In the genomic region with DNA sequence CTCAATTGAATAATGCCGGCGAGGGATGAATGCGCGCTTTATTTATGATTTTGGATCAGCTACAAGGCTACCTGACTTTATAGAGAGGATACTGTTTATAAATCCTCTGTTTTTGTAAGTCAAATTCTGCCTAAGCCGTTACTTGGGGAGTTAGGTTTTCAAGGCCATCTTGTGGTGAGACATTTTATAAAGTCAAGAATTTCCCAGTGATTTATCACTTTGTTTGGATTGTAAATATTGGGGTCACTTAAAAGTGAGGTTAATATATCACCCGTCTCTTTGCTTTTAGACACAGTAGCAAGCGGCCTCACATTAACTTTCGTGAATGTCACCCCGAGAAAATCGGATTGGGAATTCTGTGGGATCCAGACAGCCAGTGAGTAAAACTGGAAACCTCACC, we compare ENCODE assay signal across 19 mouse cellular contexts.
DNase-seq lines count a peak whose midpoint lies in the region; ATAC-seq and TF ChIP-seq lines count a peak whose summit lies in the region.
"Had no signal": no experiment of that assay in that cellular context is flagged by ENCODE, and none has a peak within 500 bp of the region (broad histone marks: within the 10 kb centered on the region; RNA-seq: fewer than 3 reads in every experiment).

No protein-coding gene starts in this region.

- intact Hi-C loops in left cerebral cortex, adult 2 months (cut with DNase I) = loop anchor here (5.0 kb wide), 1 partner anchor 186 kb away; no protein-coding TSS in a partner anchor
- intact Hi-C loops in left cerebral cortex, postnatal 14 days (cut with DNase I) = loop anchor here (10.0 kb wide), 1 partner anchor 188 kb away; no protein-coding TSS in a partner anchor

- no peak overlapping the region for H3K4me2 ChIP-seq in hindbrain, postnatal 0 days (ENCODE audit: low read depth, low read length)
- no peak overlapping the region for H3K4me2 ChIP-seq in hindbrain, embryonic 14.5 days (replicated peaks)
- 0 out of 2 replicates have a peak overlapping the region, but pooled peaks have one; percentile 7 for H3K4me2 ChIP-seq in kidney, embryonic 15.5 days
- H3K4me2 ChIP-seq: embryonic facial prominence, embryonic 12.5 days; forebrain, embryonic 15.5 days; heart, embryonic 12.5 days had no signal

- no peak overlapping the region for H3K27ac ChIP-seq in hindbrain, postnatal 0 days
- H3K27ac ChIP-seq in hindbrain, embryonic 14.5 days = no peak overlapping the region
- H3K27ac ChIP-seq in kidney, embryonic 15.5 days = no peak overlapping the region
- no peak overlapping the region for H3K27ac ChIP-seq in left cerebral cortex, adult 2 months
- H3K27ac ChIP-seq: embryonic facial prominence, embryonic 12.5 days; forebrain, embryonic 15.5 days had no signal

- WGBS in hindbrain, postnatal 0 days = 87% methylated on average over 10 of the region's 10 CpGs
- WGBS in hindbrain, embryonic 14.5 days = 88% methylated on average over 10 of the region's 10 CpGs
- 34% methylated on average over 10 of the region's 10 CpGs for WGBS in kidney, embryonic 15.5 days

- TF ChIP-seq CTCF in hindbrain, postnatal 0 days (IDR thresholded peaks at IDR 0.05; ENCODE audit: low read depth) = peak; percentile 24
- peak; percentile 16 for TF ChIP-seq CTCF in left cerebral cortex, adult 2 months (IDR thresholded peaks at IDR 0.05)

- no peak for ATAC-seq in hindbrain, postnatal 0 days
- no peak for ATAC-seq in hindbrain, embryonic 14.5 days (ENCODE audit: low FRiP score)
- no peak for ATAC-seq in kidney, embryonic 15.5 days (replicated peaks; ENCODE audit: low FRiP score)
- ATAC-seq: activated CD4-positive, CD25-positive, alpha-beta regulatory T cell, adult 4 months; forebrain, embryonic 15.5 days; Patski had no signal

- no peak overlapping the region for H3K9ac ChIP-seq in hindbrain, postnatal 0 days (replicated peaks; ENCODE audit: low read length)
- no peak overlapping the region for H3K9ac ChIP-seq in hindbrain, embryonic 14.5 days
- H3K9ac ChIP-seq in kidney, embryonic 15.5 days = no peak overlapping the region
- H3K9ac ChIP-seq: embryonic facial prominence, embryonic 12.5 days; forebrain, embryonic 15.5 days; heart, embryonic 12.5 days had no signal

- H3K27me3 ChIP-seq in hindbrain, postnatal 0 days (ENCODE audit: insufficient read depth, low read length) = no peaks in the 10 kb centered on the region
- no peaks in the 10 kb centered on the region for H3K27me3 ChIP-seq in hindbrain, embryonic 14.5 days (ENCODE audit: control insufficient read depth, insufficient read depth, low read length)
- peaks cover 16% of the 10 kb centered on the region; the same call in 1 of the 2 replicates for H3K27me3 ChIP-seq in kidney, embryonic 15.5 days
- H3K27me3 ChIP-seq: CH12.LX; embryonic facial prominence, embryonic 12.5 days; forebrain, embryonic 15.5 days; heart, embryonic 12.5 days; Patski had no signal

- H3K4me3 ChIP-seq in hindbrain, postnatal 0 days (ENCODE audit: low read length) = no peak overlapping the region
- H3K4me3 ChIP-seq in hindbrain, embryonic 14.5 days (replicated peaks; ENCODE audit: low read length) = no peak overlapping the region
- H3K4me3 ChIP-seq in kidney, embryonic 15.5 days (replicated peaks) = no peak overlapping the region
- no peak overlapping the region for H3K4me3 ChIP-seq in left cerebral cortex, adult 2 months
- H3K4me3 ChIP-seq: embryonic facial prominence, embryonic 12.5 days; forebrain, embryonic 15.5 days; heart, embryonic 12.5 days had no signal

- H3K9me3 ChIP-seq in hindbrain, postnatal 0 days (ENCODE audit: low read length) = no peaks in the 10 kb centered on the region
- H3K9me3 ChIP-seq in hindbrain, embryonic 14.5 days (ENCODE audit: control insufficient read depth, low read length) = no peaks in the 10 kb centered on the region
- H3K9me3 ChIP-seq in kidney, embryonic 15.5 days (replicated peaks) = 0 out of 2 replicates have a peak, but pooled peaks cover 6% of the 10 kb centered on the region
- H3K9me3 ChIP-seq: embryonic facial prominence, embryonic 12.5 days; forebrain, embryonic 15.5 days had no signal

- H3K36me3 ChIP-seq in hindbrain, postnatal 0 days (ENCODE audit: insufficient read depth, low read length) = no peaks in the 10 kb centered on the region
- H3K36me3 ChIP-seq in hindbrain, embryonic 14.5 days (replicated peaks; ENCODE audit: control insufficient read depth, insufficient read depth) = no peaks in the 10 kb centered on the region
- H3K36me3 ChIP-seq in kidney, embryonic 15.5 days = no peaks in the 10 kb centered on the region
- H3K36me3 ChIP-seq: embryonic facial prominence, embryonic 12.5 days; forebrain, embryonic 15.5 days; heart, embryonic 12.5 days had no signal

- no peaks in the 10 kb centered on the region for H3K4me1 ChIP-seq in hindbrain, postnatal 0 days (ENCODE audit: insufficient read depth, low read length)
- H3K4me1 ChIP-seq in hindbrain, embryonic 14.5 days (replicated peaks; ENCODE audit: control insufficient read depth, insufficient read depth, low read length) = no peaks in the 10 kb centered on the region
- peaks cover 21% of the 10 kb centered on the region for H3K4me1 ChIP-seq in kidney, embryonic 15.5 days
- H3K4me1 ChIP-seq: forebrain, embryonic 15.5 days had no signal

- DNase-seq in hindbrain, postnatal 0 days (ENCODE audit: low spot score) = no peak
- no peak for DNase-seq in hindbrain, embryonic 14.5 days (ENCODE audit: low spot score)
- DNase-seq in kidney, postnatal 36 days = no peak
- DNase-seq in left cerebral cortex, adult 2 months (ENCODE audit: extremely low spot score in 1 of 2, low spot score in 2 of 2) = no peak
- DNase-seq in left cerebral cortex, postnatal 14 days (ENCODE audit: low spot score in 2 of 2) = no peak
- DNase-seq in lung, postnatal 14 days = no peak
- DNase-seq: adrenal gland, postnatal 14 days; cerebellum, adult 11-12 months; cerebellum, adult 9-10 months; cerebellum, postnatal 25 days; gastrocnemius, postnatal 14 days; heart, postnatal 36 days had no signal
